Mouse (Mus musculus): Measurements from ENCODE around the gene Hacl1. TPM values are rescaled to one million over a fixed set of nuclear protein-coding genes. Genes with fewer than 3 reads are reported as not detected.

Hacl1 gene
- polyA plus RNA-seq, 1 experiment = 0.50 TPM

DNA sequence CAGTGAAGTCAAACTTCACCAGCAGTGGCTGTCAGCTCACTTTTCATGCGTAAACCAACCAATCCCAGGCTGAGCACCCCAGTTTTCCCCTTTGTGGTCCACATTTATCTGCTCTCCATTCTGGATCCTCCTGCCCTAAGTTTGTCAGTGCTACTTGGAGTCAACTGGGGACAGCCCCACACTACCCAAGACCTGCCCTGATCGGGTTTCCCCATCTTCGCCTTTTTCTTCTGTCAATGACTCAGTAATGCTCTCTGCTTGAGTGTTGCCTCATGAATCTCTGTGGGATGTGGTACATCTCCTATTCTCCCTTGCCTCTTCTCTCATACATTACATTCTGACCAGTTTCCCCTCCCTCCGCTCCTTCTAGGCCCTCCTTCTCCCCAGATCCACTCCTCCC, 43.6 kb downstream of the Hacl1 start:
- no peak for TF ChIP-seq GATA1 (IDR thresholded peaks at IDR 0.05; ENCODE audit: low read length)
- TF ChIP-seq TAL1 (IDR thresholded peaks at IDR 0.05; ENCODE audit: low read length) = no peak

DNA sequence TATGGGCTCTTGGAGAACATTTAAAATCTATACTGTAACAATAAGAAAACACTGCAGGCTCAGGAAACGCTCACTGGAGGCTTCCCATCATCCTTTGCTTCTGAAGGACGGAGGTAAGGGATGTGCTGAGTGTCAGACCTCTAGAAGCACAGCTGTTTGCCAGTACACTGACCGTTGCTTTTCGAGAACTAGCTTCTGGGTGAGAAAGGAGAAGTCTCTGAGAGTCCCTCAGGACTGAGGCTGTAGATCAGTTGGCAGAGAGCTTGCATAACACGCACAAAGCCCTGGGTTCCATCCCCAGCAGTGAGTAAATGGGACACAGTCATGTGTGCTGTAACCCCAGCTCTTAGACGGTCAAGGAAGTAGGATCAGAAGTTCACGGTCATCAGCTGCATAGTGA, 44.7 kb downstream of the Hacl1 start:
- Histone ChIP-seq H3K36me3 (ENCODE audit: control insufficient read depth) (no peaks in the 10 kb centered on the region), H3K9me3 (ENCODE audit: control insufficient read depth, low read length) (no peaks in the 10 kb centered on the region), H3K4me1 (ENCODE audit: control insufficient read depth) (peaks cover 6% of the 10 kb centered on the region), H3K4me3 (replicated peaks) (no peak overlapping the region), H3K27me3 (ENCODE audit: control insufficient read depth) (no peaks in the 10 kb centered on the region)
- no peak for TF ChIP-seq GATA1 (IDR thresholded peaks at IDR 0.05; ENCODE audit: low read length)
- TF ChIP-seq TAL1 (IDR thresholded peaks at IDR 0.05; ENCODE audit: low read length) = no peak

More for the DNA sequence above, 43.6 kb downstream of the Hacl1 start:
- no peaks in the 10 kb centered on the region for H3K27me3 ChIP-seq (ENCODE audit: control insufficient read depth)
- H3K4me1 ChIP-seq (ENCODE audit: control insufficient read depth) = peaks cover 16% of the 10 kb centered on the region
- H3K36me3 ChIP-seq (ENCODE audit: control insufficient read depth) = no peaks in the 10 kb centered on the region
- no peaks in the 10 kb centered on the region for H3K9me3 ChIP-seq (ENCODE audit: control insufficient read depth, low read length)
- H3K4me3 ChIP-seq (replicated peaks) = no peak overlapping the region

DNA sequence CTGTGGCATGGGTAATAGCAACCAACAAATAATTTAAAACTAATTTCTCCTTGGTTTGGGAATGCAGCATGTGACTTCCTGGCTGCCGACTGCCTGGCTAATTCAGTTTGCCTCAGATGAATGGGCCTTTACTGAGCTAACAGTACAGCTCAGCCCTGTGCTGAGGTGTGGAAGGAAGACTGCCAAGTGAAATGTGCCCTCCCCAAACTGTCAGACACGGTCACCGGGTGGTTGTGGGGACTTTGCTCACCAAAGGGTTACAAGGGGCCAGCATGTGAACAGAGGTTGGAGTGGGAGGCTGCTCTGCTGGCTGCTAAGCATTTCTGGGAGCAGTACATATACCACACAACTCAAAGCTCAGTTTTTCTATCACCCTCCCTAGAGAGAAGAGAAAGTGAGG, 46.4 kb downstream of the Hacl1 start:
- TF ChIP-seq GATA1 (IDR thresholded peaks at IDR 0.05; ENCODE audit: low read length) (no peak), TAL1 (IDR thresholded peaks at IDR 0.05; ENCODE audit: low read length) (no peak)
- no peaks in the 10 kb centered on the region; the same call in 1 of the 2 replicates for H3K4me1 ChIP-seq (ENCODE audit: control insufficient read depth)
- no peaks in the 10 kb centered on the region for H3K36me3 ChIP-seq (ENCODE audit: control insufficient read depth)
- H3K9me3 ChIP-seq (ENCODE audit: control insufficient read depth, low read length) = no peaks in the 10 kb centered on the region
- no peak overlapping the region for H3K4me3 ChIP-seq (replicated peaks)
- no peaks in the 10 kb centered on the region for H3K27me3 ChIP-seq (ENCODE audit: control insufficient read depth)

DNA sequence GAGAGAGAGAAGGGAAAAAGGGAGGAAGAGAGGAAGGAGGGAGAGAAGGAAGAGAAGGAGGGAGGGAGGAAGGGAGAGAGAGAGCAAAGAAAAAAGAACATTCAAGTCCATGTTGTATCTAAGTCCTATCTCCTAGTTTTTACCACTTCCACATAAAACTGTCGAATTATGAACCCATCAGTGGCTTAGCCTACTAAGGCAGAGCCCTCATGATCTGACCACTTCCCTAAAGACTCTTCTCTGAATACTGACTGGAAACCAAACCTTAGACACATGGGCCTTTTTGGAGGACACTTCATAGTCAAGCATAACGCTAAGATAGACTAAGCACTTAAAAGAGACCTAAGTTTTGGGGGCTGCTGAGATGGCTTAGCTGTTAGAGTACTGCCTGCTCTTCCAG, 48.0 kb downstream of the Hacl1 start:
- no peaks in the 10 kb centered on the region; the same call in 1 of the 2 replicates for H3K4me1 ChIP-seq (ENCODE audit: control insufficient read depth)
- no peaks in the 10 kb centered on the region for H3K27me3 ChIP-seq (ENCODE audit: control insufficient read depth)
- no peak for TF ChIP-seq GATA1 (IDR thresholded peaks at IDR 0.05; ENCODE audit: low read length)
- no peak for TF ChIP-seq TAL1 (IDR thresholded peaks at IDR 0.05; ENCODE audit: low read length)
- no peaks in the 10 kb centered on the region for H3K9me3 ChIP-seq (ENCODE audit: control insufficient read depth, low read length)
- H3K36me3 ChIP-seq (ENCODE audit: control insufficient read depth) = no peaks in the 10 kb centered on the region
- H3K4me3 ChIP-seq (replicated peaks) = no peak overlapping the region

DNA sequence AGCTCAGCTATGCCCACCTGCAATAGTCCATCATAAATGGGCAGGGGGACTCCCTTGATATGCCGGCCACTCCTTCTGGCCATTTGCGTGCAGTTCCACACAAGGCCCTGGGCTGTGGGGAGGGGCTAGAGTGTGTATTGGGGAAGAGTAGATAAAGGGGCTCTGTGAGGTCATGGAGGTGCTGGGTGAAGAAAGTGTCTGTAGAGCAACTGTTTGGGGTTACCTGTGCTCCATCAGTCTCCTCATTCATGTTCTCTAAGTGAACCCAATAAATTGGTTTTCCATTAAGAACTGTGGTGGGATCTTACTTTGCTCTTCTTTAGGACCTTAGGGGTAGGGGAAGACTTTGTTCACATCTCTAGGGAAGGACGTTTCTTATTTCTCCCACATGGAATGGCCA, 49.8 kb downstream of the Hacl1 start, which contains the start of gene Colq:
Colq (minus strand) TSS at position 101 of the 400 bp plus-strand sequence.
- TF ChIP-seq GATA1 (IDR thresholded peaks at IDR 0.05; ENCODE audit: low read length) = no peak
- TF ChIP-seq TAL1 (IDR thresholded peaks at IDR 0.05; ENCODE audit: low read length) = no peak
- Histone ChIP-seq H3K4me3 (replicated peaks) (no peak within 1 kb of the TSS), H3K4me1 (ENCODE audit: control insufficient read depth) (no peaks in the 10 kb centered on the region; the same call in 1 of the 2 replicates), H3K9me3 (ENCODE audit: control insufficient read depth, low read length) (no peaks in the 10 kb centered on the region), H3K27me3 (ENCODE audit: control insufficient read depth) (no peaks in the 10 kb centered on the region), H3K36me3 (ENCODE audit: control insufficient read depth) (no peaks in the 10 kb centered on the region)

DNA sequence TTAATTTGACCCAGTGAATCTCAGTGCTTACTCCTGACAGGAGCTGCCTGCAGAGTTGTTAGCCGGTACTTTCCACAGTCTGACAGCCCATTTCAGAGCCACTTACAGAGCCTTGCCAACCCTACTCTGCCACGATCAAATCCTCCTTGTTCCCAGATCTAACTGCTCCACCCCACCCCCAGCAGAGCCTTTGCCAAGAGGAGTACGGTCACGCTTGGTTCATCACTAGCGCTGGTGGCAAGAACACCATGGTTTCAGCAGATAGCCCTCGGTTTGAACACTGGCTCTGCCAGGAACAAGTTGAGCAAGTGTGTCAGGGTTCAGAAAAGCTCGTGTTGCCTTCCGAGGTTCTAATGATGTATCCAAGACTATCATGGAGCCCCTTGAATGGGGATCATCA, 54.6 kb downstream of the Hacl1 start:
- no peak overlapping the region for H3K4me3 ChIP-seq (replicated peaks)
- H3K9me3 ChIP-seq (ENCODE audit: control insufficient read depth, low read length) = peaks cover 3% of the 10 kb centered on the region
- H3K36me3 ChIP-seq (ENCODE audit: control insufficient read depth) = no peaks in the 10 kb centered on the region
- H3K4me1 ChIP-seq (ENCODE audit: control insufficient read depth) = no peaks in the 10 kb centered on the region; the same call in 1 of the 2 replicates
- TF ChIP-seq GATA1 (IDR thresholded peaks at IDR 0.05; ENCODE audit: low read length) = no peak
- H3K27me3 ChIP-seq (ENCODE audit: control insufficient read depth) = peaks cover 1% of the 10 kb centered on the region; the same call in 1 of the 2 replicates

DNA sequence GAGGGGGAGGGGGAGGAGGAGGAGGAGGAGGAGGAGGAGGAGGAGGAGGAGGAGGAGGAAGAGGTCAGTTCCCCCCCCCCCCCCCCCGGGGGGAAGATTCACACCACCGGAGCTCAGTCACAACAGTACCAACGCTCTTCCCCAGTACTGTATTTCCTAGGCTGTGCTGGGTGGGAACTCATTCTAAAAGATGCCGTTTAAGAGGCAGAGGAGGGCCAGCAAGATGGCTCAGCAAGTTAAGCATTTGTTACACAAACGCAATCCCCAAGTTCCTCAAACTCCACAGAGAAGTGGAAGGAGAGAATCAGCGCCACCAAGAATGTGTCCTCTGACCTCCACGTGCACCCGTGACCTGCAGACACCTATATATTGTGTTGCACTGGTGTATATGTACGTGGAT, 58.0 kb downstream of the Hacl1 start:
- H3K4me1 ChIP-seq (ENCODE audit: control insufficient read depth) = no peaks in the 10 kb centered on the region; the same call in 1 of the 2 replicates
- H3K4me3 ChIP-seq (replicated peaks) = no peak overlapping the region
- H3K27me3 ChIP-seq (ENCODE audit: control insufficient read depth) = peaks cover 8% of the 10 kb centered on the region; the same call in 1 of the 2 replicates
- H3K36me3 ChIP-seq (ENCODE audit: control insufficient read depth) = no peaks in the 10 kb centered on the region; the same call in 1 of the 2 replicates
- H3K9me3 ChIP-seq (ENCODE audit: control insufficient read depth, low read length) = peaks cover 12% of the 10 kb centered on the region
- no peak for TF ChIP-seq GATA1 (IDR thresholded peaks at IDR 0.05; ENCODE audit: low read length)
- TF ChIP-seq TAL1 (IDR thresholded peaks at IDR 0.05; ENCODE audit: low read length) = no peak

DNA sequence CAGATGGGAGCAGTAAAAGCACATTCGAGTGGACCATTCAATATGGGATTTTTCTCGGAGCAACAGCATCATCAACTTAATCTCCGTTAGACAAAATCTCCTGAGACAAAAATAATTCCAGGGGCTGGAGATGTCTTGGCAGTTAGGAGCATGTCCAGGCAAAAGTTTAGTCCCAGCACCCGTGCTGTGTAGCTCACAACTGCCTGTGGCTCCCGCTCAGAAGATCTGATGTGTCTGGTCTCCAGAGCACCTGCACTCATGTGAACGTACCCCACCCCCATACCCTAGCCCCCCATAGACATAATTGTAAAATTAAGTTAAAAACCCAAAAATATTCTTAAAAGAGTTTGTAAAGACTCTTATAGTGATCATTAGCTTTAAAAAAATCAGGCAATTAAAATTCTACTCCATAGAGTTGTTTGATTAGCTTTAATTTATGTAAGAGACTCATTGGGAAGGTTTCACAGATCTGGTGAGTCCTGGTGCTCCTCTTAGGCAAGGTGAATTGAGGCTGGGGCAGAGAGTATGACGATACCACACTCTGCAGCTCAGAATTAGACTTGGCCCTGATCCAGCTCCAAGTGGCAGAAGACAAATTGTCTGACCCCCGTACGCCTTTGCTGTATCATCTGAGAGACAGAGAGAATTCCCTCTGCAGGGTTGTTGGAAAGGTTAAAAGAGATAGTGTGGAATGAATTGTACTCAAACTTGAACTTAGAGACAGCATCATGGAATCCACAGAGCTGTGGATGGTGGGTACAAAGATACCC, 62.9 kb downstream of the Hacl1 start:
- Histone ChIP-seq H3K4me3 (replicated peaks) (no peak overlapping the region), H3K4me1 (ENCODE audit: control insufficient read depth) (peaks cover under 1% of the 10 kb centered on the region), H3K27me3 (ENCODE audit: control insufficient read depth) (peaks cover 14% of the 10 kb centered on the region), H3K9me3 (ENCODE audit: control insufficient read depth, low read length) (peaks cover 12% of the 10 kb centered on the region), H3K36me3 (ENCODE audit: control insufficient read depth) (no peaks in the 10 kb centered on the region; the same call in 1 of the 2 replicates)
- no peak for TF ChIP-seq GATA1 (IDR thresholded peaks at IDR 0.05; ENCODE audit: low read length)
- no peak for TF ChIP-seq TAL1 (IDR thresholded peaks at IDR 0.05; ENCODE audit: low read length)

DNA sequence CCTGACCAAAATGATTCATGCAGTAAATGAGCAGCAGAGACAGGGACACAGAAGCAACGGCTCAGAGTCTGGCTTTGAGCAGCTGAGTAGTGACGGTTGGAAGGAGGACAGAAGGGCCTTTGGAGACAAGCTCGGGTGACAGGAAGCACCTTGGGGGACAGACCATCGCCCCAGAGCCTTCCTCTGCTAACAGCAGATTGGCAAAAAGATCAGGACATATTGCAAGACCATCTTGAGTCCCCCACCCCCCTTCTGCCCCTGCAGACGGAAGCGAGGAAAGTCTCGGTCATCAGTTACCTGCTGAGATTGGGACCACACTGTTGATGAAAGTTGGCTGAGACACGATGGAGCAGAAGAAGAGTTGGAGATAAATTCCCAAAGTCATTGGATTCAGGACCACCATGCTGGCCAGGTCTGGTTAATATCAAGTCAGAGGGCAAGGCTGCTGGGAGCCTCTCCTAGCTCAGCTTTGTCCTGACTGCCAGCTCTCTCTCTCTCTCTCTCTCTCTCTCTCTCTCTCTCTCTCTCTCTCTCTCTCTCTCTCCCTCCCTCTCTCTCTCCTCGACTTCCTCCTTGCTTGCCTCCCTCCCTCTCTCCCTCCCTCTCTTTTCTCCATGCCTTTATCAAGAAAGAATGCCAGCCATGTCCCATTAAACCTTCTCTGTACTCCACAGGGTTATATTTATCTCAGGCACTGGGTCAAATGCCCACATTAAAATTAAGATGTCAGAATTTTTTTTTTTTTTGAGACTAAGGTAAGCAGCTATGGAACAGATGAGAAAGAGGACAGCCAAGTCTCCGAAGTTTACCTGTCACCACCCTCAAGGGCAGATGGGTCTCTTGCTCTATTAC, 64.0 kb downstream of the Hacl1 start:
- no peaks in the 10 kb centered on the region; the same call in 1 of the 2 replicates for H3K36me3 ChIP-seq (ENCODE audit: control insufficient read depth)
- H3K27me3 ChIP-seq (ENCODE audit: control insufficient read depth) = peaks cover 14% of the 10 kb centered on the region
- TF ChIP-seq TAL1 (IDR thresholded peaks at IDR 0.05; ENCODE audit: low read length) (no peak), GATA1 (IDR thresholded peaks at IDR 0.05; ENCODE audit: low read length) (no peak)
- peaks cover 6% of the 10 kb centered on the region for H3K4me1 ChIP-seq (ENCODE audit: control insufficient read depth)
- H3K4me3 ChIP-seq (replicated peaks) = no peak overlapping the region
- peaks cover 12% of the 10 kb centered on the region for H3K9me3 ChIP-seq (ENCODE audit: control insufficient read depth, low read length)
